Comparison of ENCODE assay signal across 8 mouse cellular contexts in genomic region chr6:83137576-83137950, GRCm38 (mm10). TPM values are rescaled to one million over a fixed set of nuclear protein-coding genes. Genes with fewer than 3 reads are reported as not detected.
A peak's percentile ranks its signal among the peaks of the same experiment; 100 is the strongest.
DNase-seq lines count a peak whose midpoint lies in the region; ATAC-seq and TF ChIP-seq lines count a peak whose summit lies in the region.

No protein-coding gene starts in this region.

- intact Hi-C loops in left cerebral cortex, adult 2 months (cut with DNase I) = no loop called here

- no peak for TF ChIP-seq POLR2A in cortical plate, adult 2 months (IDR thresholded peaks at IDR 0.05; ENCODE audit: extremely low read depth, insufficient read depth, low read length)

- ATAC-seq in hindbrain, embryonic 16.5 days = peak; percentile 62
- ATAC-seq in monocyte, adult 5-6 weeks (replicated peaks; ENCODE audit: insufficient number of reproducible peaks, low FRiP score, low TSS enrichment, poor library complexity, severe bottlenecking) = no peak

- H3K4me2 ChIP-seq in hindbrain, embryonic 16.5 days (ENCODE audit: low read length) = peak overlapping the region; percentile 54

- DNase-seq in R1 (ENCODE audit: low read depth, low spot score) = peak; percentile 54
- peak; percentile 93 for DNase-seq in gastrocnemius, postnatal 10 days
- DNase-seq in left cerebral cortex, adult 2 months (ENCODE audit: extremely low spot score in 1 of 2, low spot score in 2 of 2) = peak; percentile 44 to 70
- DNase-seq in lung, postnatal 36 days = peak; percentile 93
- DNase-seq in right cerebral cortex, postnatal 14 days = peak; percentile 65

- peak overlapping the region; percentile 58 for H3K9ac ChIP-seq in hindbrain, embryonic 16.5 days (ENCODE audit: low read depth, low read length)

- H3K9me3 ChIP-seq in hindbrain, embryonic 16.5 days (ENCODE audit: control insufficient read depth, low read length) = no peaks in the 10 kb centered on the region

- peaks cover 8% of the 10 kb centered on the region; the same call in 1 of the 2 replicates for H3K27me3 ChIP-seq in hindbrain, embryonic 16.5 days (replicated peaks; ENCODE audit: control insufficient read depth, insufficient read depth, low read length)

- TF ChIP-seq CTCF in cortical plate, adult 2 months (IDR thresholded peaks at IDR 0.05; ENCODE audit: extremely low read depth, insufficient read depth, low read length) = no peak
- TF ChIP-seq CTCF in left cerebral cortex, adult 2 months (IDR thresholded peaks at IDR 0.05) = no peak

- peak overlapping the region; percentile 94 for H3K27ac ChIP-seq in cortical plate, adult 2 months (ENCODE audit: insufficient read depth, low read length)
- peak overlapping the region; percentile 89 for H3K27ac ChIP-seq in hindbrain, embryonic 16.5 days (ENCODE audit: low read depth, low read length)
- H3K27ac ChIP-seq in left cerebral cortex, adult 2 months = peak overlapping the region; percentile 89

- peak overlapping the region; percentile 54 for H3K4me3 ChIP-seq in cortical plate, adult 2 months (ENCODE audit: insufficient read depth, low read length)
- peak overlapping the region; percentile 38 for H3K4me3 ChIP-seq in hindbrain, embryonic 16.5 days (ENCODE audit: low read length)
- H3K4me3 ChIP-seq in left cerebral cortex, adult 2 months = peak overlapping the region; percentile 45

- WGBS in hindbrain, embryonic 16.5 days = 3% methylated on average over 12 of the region's 12 CpGs

- H3K4me1 ChIP-seq in cortical plate, adult 2 months (ENCODE audit: control insufficient read depth, insufficient read depth, low read length) = no peaks in the 10 kb centered on the region
- peaks cover 19% of the 10 kb centered on the region for H3K4me1 ChIP-seq in hindbrain, embryonic 16.5 days (ENCODE audit: control insufficient read depth, insufficient read depth, low read depth, low read length)

- no peaks in the 10 kb centered on the region for H3K36me3 ChIP-seq in hindbrain, embryonic 16.5 days (ENCODE audit: control insufficient read depth, insufficient read depth, low read length)

RNA-seq across cellular contexts. Expression of gene Rtkn, which starts 2.3 kb away (rescaled TPM):
- polyA plus RNA-seq in cortical plate, adult 2 months (2012; rRNA removed) = 163 and 169 TPM in 2 replicates
- total RNA-seq in gastrocnemius, postnatal 10 days (2021) = 10 to 100 TPM; 22.3 to 24.5 TPM
- polyA plus RNA-seq in hindbrain, embryonic 16.5 days (2015; fragmentation: Nextera tagmentation; extraction: Ambion mirVana) = 18.9 and 20.3 TPM in 2 replicates
- 10 to 100 TPM; 87.0 to 97.5 TPM for total RNA-seq in left cerebral cortex, adult 2 months (2021)
- total RNA-seq in monocyte, adult 5-6 weeks (2017) = 0.96 to 2.7 TPM (median 1.0 TPM) in 3 replicates

RNA-seq across cellular contexts. Expression of gene Ino80b, which starts 12.3 kb away (rescaled TPM):
- 23.2 and 25.5 TPM in 2 replicates for polyA plus RNA-seq in cortical plate, adult 2 months (2012; rRNA removed)
- total RNA-seq in gastrocnemius, postnatal 10 days (2021) = 10 to 100 TPM; 13.1 to 15.2 TPM
- 13.5 and 14.7 TPM in 2 replicates for polyA plus RNA-seq in hindbrain, embryonic 16.5 days (2015; fragmentation: Nextera tagmentation; extraction: Ambion mirVana)
- 10 to 100 TPM; 19.9 to 22.2 TPM for total RNA-seq in left cerebral cortex, adult 2 months (2021)
- 25.0 to 53.9 TPM (median 41.3 TPM) in 3 replicates for total RNA-seq in monocyte, adult 5-6 weeks (2017)

RNA-seq across cellular contexts. Expression of gene Wbp1, which starts 16.2 kb away (rescaled TPM):
- 74.4 and 78.5 TPM in 2 replicates for polyA plus RNA-seq in cortical plate, adult 2 months (2012; rRNA removed)
- total RNA-seq in gastrocnemius, postnatal 10 days (2021) = 10 to 100 TPM; 48.0 to 52.3 TPM
- 146 and 148 TPM in 2 replicates for polyA plus RNA-seq in hindbrain, embryonic 16.5 days (2015; fragmentation: Nextera tagmentation; extraction: Ambion mirVana)
- total RNA-seq in left cerebral cortex, adult 2 months (2021) = 10 to 100 TPM; 42.4 to 42.5 TPM
- 45.0 to 60.1 TPM (median 53.4 TPM) in 3 replicates for total RNA-seq in monocyte, adult 5-6 weeks (2017)

RNA-seq across cellular contexts. Expression of gene Wdr54, which starts 18.6 kb away (rescaled TPM):
- polyA plus RNA-seq in cortical plate, adult 2 months (2012; rRNA removed) = 29.0 and 34.1 TPM in 2 replicates
- 1 to 10 TPM in 1 of 2 experiments, under 1 TPM in 1; 0.43 to 1.4 TPM for total RNA-seq in gastrocnemius, postnatal 10 days (2021)
- polyA plus RNA-seq in hindbrain, embryonic 16.5 days (2015; fragmentation: Nextera tagmentation; extraction: Ambion mirVana) = 19.3 and 21.1 TPM in 2 replicates
- 10 to 100 TPM; 26.0 to 26.6 TPM for total RNA-seq in left cerebral cortex, adult 2 months (2021)
- 0.11 to 0.29 TPM in 2 of 3 replicates, not detected in the other for total RNA-seq in monocyte, adult 5-6 weeks (2017)

RNA-seq across cellular contexts. Expression of gene 1700003E16Rik, which starts 18.6 kb away (rescaled TPM):
- 29.7 and 31.4 TPM in 2 replicates for polyA plus RNA-seq in cortical plate, adult 2 months (2012; rRNA removed)
- under 1 TPM in 1 of 2 experiments, not detected in 1; 0.23 TPM for total RNA-seq in gastrocnemius, postnatal 10 days (2021)
- polyA plus RNA-seq in hindbrain, embryonic 16.5 days (2015; fragmentation: Nextera tagmentation; extraction: Ambion mirVana) = 11.0 and 12.9 TPM in 2 replicates
- total RNA-seq in left cerebral cortex, adult 2 months (2021) = 10 to 100 TPM; 30.9 to 35.6 TPM
- total RNA-seq in monocyte, adult 5-6 weeks (2017) = 0.48 TPM in 1 of 3 replicates, not detected in the others
